ENCODE assay signal across 14 mouse cellular contexts in the genomic region with DNA sequence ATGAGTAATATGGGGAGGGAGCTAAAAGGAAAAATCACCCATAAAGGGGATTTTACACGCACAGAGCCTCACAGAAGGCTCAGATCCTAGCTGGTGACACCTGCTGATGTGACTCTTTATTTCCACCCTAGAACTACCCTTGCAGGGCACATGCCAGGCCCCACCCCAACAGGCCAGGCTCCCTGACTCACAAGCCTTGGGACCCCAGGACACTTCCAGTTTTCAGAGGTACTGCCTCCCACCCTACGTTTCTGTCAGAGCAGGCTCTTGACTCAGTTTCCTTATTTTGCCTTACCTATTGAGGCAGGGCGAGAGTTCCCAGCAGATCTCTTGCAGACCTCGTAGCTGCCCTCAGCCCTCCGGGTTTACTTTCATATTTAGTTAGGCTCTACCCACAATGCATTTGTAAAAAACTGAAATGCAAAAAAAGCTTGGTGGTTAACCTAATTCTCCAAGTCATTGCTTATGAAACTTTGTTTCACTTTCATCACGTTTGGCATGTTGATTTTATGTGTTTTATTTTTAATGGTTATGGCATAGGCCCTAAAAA. TPM values are rescaled to one million over a fixed set of nuclear protein-coding genes. Genes with fewer than 3 reads are reported as not detected.
DNase-seq lines count a peak whose midpoint lies in the region; ATAC-seq and TF ChIP-seq lines count a peak whose summit lies in the region.
"Had no signal": no experiment of that assay in that cellular context is flagged by ENCODE, and none has a peak within 500 bp of the region (broad histone marks: within the 10 kb centered on the region; RNA-seq: fewer than 3 reads in every experiment).

No protein-coding gene starts in this region.

- no peaks in the 10 kb centered on the region for H3K9me3 ChIP-seq in heart, postnatal 0 days (replicated peaks; ENCODE audit: control insufficient read depth, low read length)
- no peaks in the 10 kb centered on the region for H3K9me3 ChIP-seq in heart, embryonic 11.5 days (replicated peaks; ENCODE audit: control insufficient read depth, low read length)
- H3K9me3 ChIP-seq in kidney, embryonic 15.5 days (replicated peaks): no peaks in the 10 kb centered on the region
- H3K9me3 ChIP-seq: lung, embryonic 15.5 days; neural tube, embryonic 13.5 days had no signal

- no peak for TF ChIP-seq CTCF in heart, postnatal 0 days (IDR thresholded peaks at IDR 0.05; ENCODE audit: low read depth)
- peak; percentile 22; the same call in 1 of the 2 replicates for TF ChIP-seq CTCF in bone marrow macrophage, adult 2 months (IDR thresholded peaks at IDR 0.05; ENCODE audit: low read depth, low read length)

- 62% methylated on average over 6 of the region's 6 CpGs for WGBS in heart, postnatal 0 days
- 62% methylated on average over 6 of the region's 6 CpGs for WGBS in heart, embryonic 11.5 days (ENCODE audit: insufficient replicate concordance)
- WGBS in kidney, embryonic 15.5 days: 71% methylated on average over 6 of the region's 6 CpGs

- no peaks in the 10 kb centered on the region for H3K4me1 ChIP-seq in heart, postnatal 0 days (ENCODE audit: control insufficient read depth, insufficient read depth)
- no peaks in the 10 kb centered on the region for H3K4me1 ChIP-seq in heart, embryonic 11.5 days (ENCODE audit: control insufficient read depth, insufficient read depth, low read length)
- H3K4me1 ChIP-seq in bone marrow macrophage, adult 2 months (ENCODE audit: control insufficient read depth, insufficient read depth, low read length): peaks cover 7% of the 10 kb centered on the region
- H3K4me1 ChIP-seq in kidney, embryonic 15.5 days: no peaks in the 10 kb centered on the region
- H3K4me1 ChIP-seq: lung, embryonic 15.5 days; neural tube, embryonic 13.5 days had no signal

- no peak for DNase-seq in heart, postnatal 0 days (ENCODE audit: low spot score)
- DNase-seq in thymus, postnatal 10 days (ENCODE audit: low spot score in 2 of 2): peak; percentile 59 to 62
- no peak for DNase-seq in urinary bladder, postnatal 10 days (ENCODE audit: low spot score)
- no peak for DNase-seq in gastrocnemius, postnatal 25 days
- DNase-seq: adrenal gland, postnatal 14 days; cerebellum, postnatal 14 days; heart, postnatal 14 days had no signal

- H3K27ac ChIP-seq in heart, postnatal 0 days (ENCODE audit: low read depth): peak overlapping the region; percentile 1; the same call in 1 of the 2 replicates
- H3K27ac ChIP-seq in heart, embryonic 11.5 days (ENCODE audit: low read depth, low read length): no peak overlapping the region
- peak overlapping the region; percentile 48 for H3K27ac ChIP-seq in bone marrow macrophage, adult 2 months (ENCODE audit: insufficient read depth, low read depth, low read length)
- no peak overlapping the region for H3K27ac ChIP-seq in kidney, embryonic 15.5 days
- H3K27ac ChIP-seq: lung, embryonic 15.5 days; neural tube, embryonic 13.5 days had no signal

- no peak for TF ChIP-seq POLR2A in bone marrow macrophage, adult 2 months (IDR thresholded peaks at IDR 0.05; ENCODE audit: borderline replicate concordance, low read depth, low read length)

- no peak for TF ChIP-seq EP300 in heart, postnatal 0 days (IDR thresholded peaks at IDR 0.05; ENCODE audit: low read depth)

- no peak overlapping the region for H3K4me3 ChIP-seq in heart, postnatal 0 days (ENCODE audit: low read depth, low read length)
- no peak overlapping the region for H3K4me3 ChIP-seq in heart, embryonic 11.5 days (ENCODE audit: low read depth, low read length)
- peak overlapping the region; percentile 75 for H3K4me3 ChIP-seq in bone marrow macrophage, adult 2 months (ENCODE audit: insufficient read depth, low read length)
- no peak overlapping the region for H3K4me3 ChIP-seq in kidney, embryonic 15.5 days (replicated peaks)
- H3K4me3 ChIP-seq: lung, embryonic 15.5 days; neural tube, embryonic 13.5 days had no signal

- no peak overlapping the region for H3K9ac ChIP-seq in heart, postnatal 0 days (replicated peaks; ENCODE audit: low read depth, low read length)
- no peak overlapping the region for H3K9ac ChIP-seq in heart, embryonic 11.5 days (ENCODE audit: low read depth, low read length)
- no peak overlapping the region for H3K9ac ChIP-seq in kidney, embryonic 15.5 days
- H3K9ac ChIP-seq: lung, embryonic 15.5 days; neural tube, embryonic 13.5 days had no signal

- ATAC-seq in heart, postnatal 0 days (ENCODE audit: insufficient read depth, low read depth): no peak
- ATAC-seq in heart, embryonic 11.5 days (replicated peaks; ENCODE audit: insufficient number of reproducible peaks, low FRiP score, low TSS enrichment): no peak
- ATAC-seq in monocyte, adult 5-6 weeks (replicated peaks; ENCODE audit: insufficient number of reproducible peaks, low FRiP score, low TSS enrichment, poor library complexity, severe bottlenecking): peak; percentile 87
- no peak for ATAC-seq in kidney, embryonic 15.5 days (replicated peaks; ENCODE audit: low FRiP score)
- ATAC-seq: forebrain, embryonic 16.5 days had no signal

- no peaks in the 10 kb centered on the region for H3K36me3 ChIP-seq in heart, postnatal 0 days (replicated peaks; ENCODE audit: control insufficient read depth, insufficient read depth, low read length)
- no peaks in the 10 kb centered on the region for H3K36me3 ChIP-seq in heart, embryonic 11.5 days (ENCODE audit: control insufficient read depth, insufficient read depth, low read length)
- H3K36me3 ChIP-seq in kidney, embryonic 15.5 days: no peaks in the 10 kb centered on the region
- H3K36me3 ChIP-seq: lung, embryonic 15.5 days; neural tube, embryonic 13.5 days had no signal

- H3K27me3 ChIP-seq in heart, postnatal 0 days (ENCODE audit: control insufficient read depth, insufficient read depth, low read length): no peaks in the 10 kb centered on the region
- no peaks in the 10 kb centered on the region for H3K27me3 ChIP-seq in heart, embryonic 11.5 days (ENCODE audit: control insufficient read depth, insufficient read depth, low read length)
- H3K27me3 ChIP-seq in kidney, embryonic 15.5 days: no peaks in the 10 kb centered on the region
- H3K27me3 ChIP-seq: lung, embryonic 15.5 days; neural tube, embryonic 13.5 days had no signal

- H3K4me2 ChIP-seq in heart, postnatal 0 days (ENCODE audit: low read depth, low read length): no peak overlapping the region; the same call in 1 of the 2 replicates
- H3K4me2 ChIP-seq in heart, embryonic 11.5 days: no peak overlapping the region
- no peak overlapping the region for H3K4me2 ChIP-seq in kidney, embryonic 15.5 days
- H3K4me2 ChIP-seq: lung, embryonic 15.5 days; neural tube, embryonic 13.5 days had no signal

RNA-seq across cellular contexts. Expression of a gene that starts 41.5 kb away (rescaled TPM):
- total RNA-seq in heart, postnatal 0 days (2014; rRNA removed; ENCODE audit: low replicate concordance): 8.6 and 11.9 TPM in 2 replicates
- 25.9 and 26.3 TPM in 2 replicates for polyA plus RNA-seq in heart, postnatal 0 days (2015; fragmentation: Nextera tagmentation; extraction: Ambion mirVana)
- 60.2 and 66.7 TPM in 2 replicates for polyA plus RNA-seq in heart, embryonic 11.5 days (2014; fragmentation: Nextera tagmentation; extraction: Ambion mirVana)
- polyA plus RNA-seq in bone marrow macrophage, adult 2 months (2012; ENCODE audit: insufficient read depth, insufficient read length, missing spikeins): 41.5 and 61.9 TPM in 2 replicates
- 37.1 to 69.1 TPM (median 58.8 TPM) in 3 replicates for total RNA-seq in monocyte, adult 5-6 weeks (2017)
- polyA plus RNA-seq in kidney, embryonic 15.5 days (2015; fragmentation: Nextera tagmentation; extraction: Ambion mirVana): 108 and 116 TPM in 2 replicates
- total RNA-seq in gastrocnemius, postnatal 25 days (2021): 1 to 10 TPM; 6.7 to 7.5 TPM

Comparison
In these comparisons a context has a peak if more than half of its experiments do, and no peak if none do; other contexts are left out.
1. H3K27ac ChIP-seq: peak in heart, postnatal 0 days (single experiment) and bone marrow macrophage, adult 2 months (single experiment); none in heart, embryonic 11.5 days (single experiment) and kidney, embryonic 15.5 days (single experiment).
2. DNase-seq: peak in thymus, postnatal 10 days (2 of 2); none in heart, postnatal 0 days (single experiment), urinary bladder, postnatal 10 days (single experiment) and gastrocnemius, postnatal 25 days (single experiment).